ENCODE assay signal across 10 mouse cellular contexts in genomic region chr4:154542568-154542967, GRCm38 (mm10).
DNase-seq lines count a peak whose midpoint lies in the region; ATAC-seq and TF ChIP-seq lines count a peak whose summit lies in the region.
"Had no signal": no experiment of that assay in that cellular context is flagged by ENCODE, and none has a peak within 500 bp of the region (broad histone marks: within the 10 kb centered on the region; RNA-seq: fewer than 3 reads in every experiment).

No protein-coding gene starts in this region.

- no peak overlapping the region for H3K4me2 ChIP-seq in hindbrain, embryonic 14.5 days (replicated peaks)
- peak overlapping the region; percentile 52 for H3K4me2 ChIP-seq in liver, embryonic 11.5 days

- no peak overlapping the region for H3K4me3 ChIP-seq in hindbrain, embryonic 10.5 days
- no peak overlapping the region for H3K4me3 ChIP-seq in hindbrain, embryonic 14.5 days (replicated peaks; ENCODE audit: low read length)
- H3K4me3 ChIP-seq in bone marrow, adult 2 months (replicated peaks; ENCODE audit: control insufficient read depth, low read depth, low read length), result peak overlapping the region; percentile 20
- H3K4me3 ChIP-seq in erythroblast, embryonic 14.5 days (replicated peaks), result peak overlapping the region; percentile 50
- 0 out of 2 replicates have a peak overlapping the region, but pooled peaks have one; percentile 4 for H3K4me3 ChIP-seq in liver, embryonic 11.5 days (ENCODE audit: low read depth, low read length)

- H3K36me3 ChIP-seq in hindbrain, embryonic 10.5 days, result no peaks in the 10 kb centered on the region
- H3K36me3 ChIP-seq in hindbrain, embryonic 14.5 days (replicated peaks; ENCODE audit: control insufficient read depth, insufficient read depth), result no peaks in the 10 kb centered on the region
- H3K36me3 ChIP-seq in erythroblast, embryonic 14.5 days (ENCODE audit: control insufficient read depth), result no peaks in the 10 kb centered on the region
- H3K36me3 ChIP-seq in liver, embryonic 11.5 days (ENCODE audit: control insufficient read depth, insufficient read depth, low read length), result no peaks in the 10 kb centered on the region

- no peaks in the 10 kb centered on the region for H3K9me3 ChIP-seq in hindbrain, embryonic 10.5 days
- H3K9me3 ChIP-seq in hindbrain, embryonic 14.5 days (ENCODE audit: control insufficient read depth, low read length), result no peaks in the 10 kb centered on the region
- H3K9me3 ChIP-seq in erythroblast, embryonic 14.5 days (ENCODE audit: control insufficient read depth, low read length), result no peaks in the 10 kb centered on the region
- no peaks in the 10 kb centered on the region for H3K9me3 ChIP-seq in liver, embryonic 11.5 days (ENCODE audit: control insufficient read depth, low read length)

- peak overlapping the region; percentile 77; the same call in 1 of the 2 replicates for H3K27ac ChIP-seq in hindbrain, embryonic 10.5 days
- H3K27ac ChIP-seq in hindbrain, embryonic 14.5 days, result no peak overlapping the region
- peak overlapping the region; percentile 28 for H3K27ac ChIP-seq in bone marrow, adult 2 months (ENCODE audit: control insufficient read depth, insufficient read depth, low read depth, low read length, poor library complexity)
- H3K27ac ChIP-seq in liver, embryonic 11.5 days (ENCODE audit: low read depth, low read length), result peak overlapping the region; percentile 85

- ATAC-seq in hindbrain, embryonic 14.5 days (ENCODE audit: low FRiP score), result no peak
- peak; percentile 65 for ATAC-seq in liver, embryonic 11.5 days (replicated peaks; ENCODE audit: low FRiP score)

- no peak for TF ChIP-seq CTCF in bone marrow, adult 2 months (IDR thresholded peaks at IDR 0.05; ENCODE audit: control insufficient read depth, insufficient read depth, low read length)

- H3K9ac ChIP-seq in hindbrain, embryonic 14.5 days, result no peak overlapping the region
- H3K9ac ChIP-seq in liver, embryonic 11.5 days (ENCODE audit: low read depth, low read length), result peak overlapping the region; percentile 53

- 57% methylated on average over 5 of the region's 5 CpGs for WGBS in hindbrain, embryonic 10.5 days
- WGBS in hindbrain, embryonic 14.5 days, result 44% methylated on average over 5 of the region's 5 CpGs
- 27% methylated on average over 5 of the region's 5 CpGs for WGBS in bone marrow, adult 2 months
- WGBS in liver, embryonic 11.5 days, result 21% methylated on average over 5 of the region's 5 CpGs

- no peak for TF ChIP-seq POLR2A in bone marrow, adult 2 months (IDR thresholded peaks at IDR 0.05; ENCODE audit: borderline replicate concordance, control insufficient read depth, low read depth, low read length)

- H3K27me3 ChIP-seq in hindbrain, embryonic 10.5 days (ENCODE audit: insufficient read depth, poor library complexity, severe bottlenecking), result peaks cover 70% of the 10 kb centered on the region
- 0 out of 2 replicates have a peak, but pooled peaks cover 10% of the 10 kb centered on the region for H3K27me3 ChIP-seq in hindbrain, embryonic 14.5 days (ENCODE audit: control insufficient read depth, insufficient read depth, low read length)
- no peaks in the 10 kb centered on the region for H3K27me3 ChIP-seq in erythroblast, embryonic 14.5 days (ENCODE audit: control insufficient read depth)
- H3K27me3 ChIP-seq in liver, embryonic 11.5 days (replicated peaks; ENCODE audit: control insufficient read depth, insufficient read depth, low read length), result 0 out of 2 replicates have a peak, but pooled peaks cover 2% of the 10 kb centered on the region

- peaks cover 83% of the 10 kb centered on the region for H3K4me1 ChIP-seq in hindbrain, embryonic 10.5 days (replicated peaks)
- peaks cover 32% of the 10 kb centered on the region for H3K4me1 ChIP-seq in hindbrain, embryonic 14.5 days (replicated peaks; ENCODE audit: control insufficient read depth, insufficient read depth, low read length)
- H3K4me1 ChIP-seq in bone marrow, adult 2 months (ENCODE audit: control insufficient read depth, insufficient read depth, low read length), result no peaks in the 10 kb centered on the region
- H3K4me1 ChIP-seq in erythroblast, embryonic 14.5 days (ENCODE audit: control insufficient read depth), result peaks cover 47% of the 10 kb centered on the region
- peaks cover 38% of the 10 kb centered on the region for H3K4me1 ChIP-seq in liver, embryonic 11.5 days (replicated peaks; ENCODE audit: control insufficient read depth, insufficient read depth, low read length)

- no peak for DNase-seq in hindbrain, embryonic 10.5 days (ENCODE audit: low spot score)
- no peak for DNase-seq in hindbrain, embryonic 14.5 days (ENCODE audit: low spot score)
- no peak for DNase-seq in liver, embryonic 11.5 days (ENCODE audit: low spot score)
- DNase-seq in thymus, postnatal 0 days (ENCODE audit: low spot score), result no peak
- DNase-seq in kidney, postnatal 10 days, result no peak
- no peak for DNase-seq in spleen, postnatal 36 days (ENCODE audit: low spot score in 2 of 2)
- DNase-seq: kidney, adult 18-20 months; thymus, postnatal 4 days had no signal

Comparison
In these comparisons a context has a peak if more than half of its experiments do, and no peak if none do; other contexts are left out.
1. H3K4me3 ChIP-seq: peak in bone marrow, adult 2 months (single experiment), erythroblast, embryonic 14.5 days (single experiment) and liver, embryonic 11.5 days (single experiment); none in hindbrain, embryonic 10.5 days (single experiment) and hindbrain, embryonic 14.5 days (single experiment).